Mouse (Mus musculus): Measurements from ENCODE around the gene Drd4. TPM values are rescaled to one million over a fixed set of nuclear protein-coding genes. Genes with fewer than 3 reads are reported as not detected.

Gene Drd4
- total and polyA plus RNA-seq, 3 experiments: 0.38 TPM; not detected in 2

DNA sequence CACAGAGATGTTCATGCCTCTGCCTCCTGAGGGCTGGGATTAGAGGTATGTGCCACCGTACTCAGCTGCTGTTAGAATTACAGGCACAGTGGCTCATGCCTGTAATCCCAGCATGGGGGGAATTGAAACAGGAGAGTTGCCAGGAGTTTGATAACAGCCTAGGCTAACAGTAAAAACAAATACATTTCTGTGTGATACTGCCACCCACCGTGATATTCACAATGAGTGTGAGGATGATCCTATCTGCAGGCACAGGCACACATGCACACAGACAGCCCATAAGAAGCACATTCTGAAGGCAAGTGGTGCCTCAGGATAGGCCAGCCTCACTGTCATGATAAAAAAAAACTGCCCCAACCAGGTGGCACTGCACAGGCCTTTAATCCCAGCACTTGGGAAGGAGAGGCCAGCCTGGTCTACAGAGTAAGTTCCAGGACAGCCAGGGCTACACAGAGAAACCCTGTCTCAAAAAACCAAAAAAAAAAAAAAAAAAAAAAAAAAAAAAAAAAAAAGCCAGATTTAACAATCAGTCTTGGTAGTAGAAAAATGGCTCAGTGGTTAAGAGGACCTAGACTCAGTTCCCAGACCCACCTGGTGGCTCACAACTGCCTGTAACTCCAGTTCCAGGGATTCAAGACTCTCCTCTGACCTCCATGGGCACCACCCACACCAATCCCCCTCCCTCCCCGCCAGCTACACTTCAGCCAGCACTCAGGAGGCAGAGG lies 6.3 kb downstream of the Drd4 start:
- Histone ChIP-seq H3K9me3 (replicated peaks) (no peaks in the 10 kb centered on the region), H3K4me3 (ENCODE audit: low read depth, low read length) (no peak overlapping the region), H3K36me3 (replicated peaks) (peaks cover 63% of the 10 kb centered on the region), H3K27me3 (ENCODE audit: insufficient read depth, low read length) (peaks cover 12% of the 10 kb centered on the region), H3K4me1 (ENCODE audit: insufficient read depth, low read depth, low read length) (0 out of 2 replicates have a peak, but pooled peaks cover 3% of the 10 kb centered on the region)
- no peak for ATAC-seq (ENCODE audit: extremely low read depth, insufficient number of reproducible peaks, low FRiP score, poor library complexity, severe bottlenecking)
- DNase-seq (ENCODE audit: low spot score): no peak
- TF ChIP-seq GATA1 (IDR thresholded peaks at IDR 0.05; ENCODE audit: borderline replicate concordance, low read length) (no peak), TAL1 (conservative IDR thresholded peaks at IDR 0.05; ENCODE audit: low read depth, low read length) (no peak), GATA2 (IDR thresholded peaks at IDR 0.05; ENCODE audit: borderline replicate concordance, low read depth, low read length) (no peak), POLR2AphosphoS5 (IDR thresholded peaks at IDR 0.05; ENCODE audit: insufficient replicate concordance, low read depth, low read length) (no peak), CTCF (IDR thresholded peaks at IDR 0.05; ENCODE audit: low read depth, low read length) (no peak)

GRCm38 (mm10) chr7:141299175-141299574 lies 7.4 kb downstream of the Drd4 start:
- DNase-seq (ENCODE audit: low spot score) (no peak), ATAC-seq (ENCODE audit: extremely low read depth, insufficient number of reproducible peaks, low FRiP score, poor library complexity, severe bottlenecking) (no peak)
- Histone ChIP-seq H3K4me1 (ENCODE audit: insufficient read depth, low read depth, low read length) (no peaks in the 10 kb centered on the region), H3K9me3 (replicated peaks) (no peaks in the 10 kb centered on the region), H3K27me3 (ENCODE audit: insufficient read depth, low read length) (peaks cover 4% of the 10 kb centered on the region; the same call in 1 of the 2 replicates), H3K4me3 (ENCODE audit: low read depth, low read length) (no peak overlapping the region), H3K36me3 (replicated peaks) (peaks cover 74% of the 10 kb centered on the region)
- TF ChIP-seq GATA2 (IDR thresholded peaks at IDR 0.05; ENCODE audit: borderline replicate concordance, low read depth, low read length) (no peak), POLR2AphosphoS5 (IDR thresholded peaks at IDR 0.05; ENCODE audit: insufficient replicate concordance, low read depth, low read length) (no peak), CTCF (IDR thresholded peaks at IDR 0.05; ENCODE audit: low read depth, low read length) (no peak), TAL1 (conservative IDR thresholded peaks at IDR 0.05; ENCODE audit: low read depth, low read length) (no peak), GATA1 (IDR thresholded peaks at IDR 0.05; ENCODE audit: borderline replicate concordance, low read length) (no peak)

GRCm38 (mm10) chr7:141301386-141301785 lies 9.6 kb downstream of the Drd4 start:
- Histone ChIP-seq H3K4me1 (ENCODE audit: insufficient read depth, low read depth, low read length) (no peaks in the 10 kb centered on the region), H3K4me3 (ENCODE audit: low read depth, low read length) (no peak overlapping the region), H3K36me3 (replicated peaks) (peaks cover 96% of the 10 kb centered on the region), H3K9me3 (replicated peaks) (no peaks in the 10 kb centered on the region), H3K27me3 (ENCODE audit: insufficient read depth, low read length) (no peaks in the 10 kb centered on the region)
- ATAC-seq (ENCODE audit: extremely low read depth, insufficient number of reproducible peaks, low FRiP score, poor library complexity, severe bottlenecking) (no peak), DNase-seq (ENCODE audit: low spot score) (no peak)
- no peak for TF ChIP-seq CTCF (IDR thresholded peaks at IDR 0.05; ENCODE audit: low read depth, low read length)
- no peak for TF ChIP-seq POLR2AphosphoS5 (IDR thresholded peaks at IDR 0.05; ENCODE audit: insufficient replicate concordance, low read depth, low read length)
- TF ChIP-seq TAL1 (conservative IDR thresholded peaks at IDR 0.05; ENCODE audit: low read depth, low read length): no peak
- no peak for TF ChIP-seq GATA1 (IDR thresholded peaks at IDR 0.05; ENCODE audit: borderline replicate concordance, low read length)
- TF ChIP-seq GATA2 (IDR thresholded peaks at IDR 0.05; ENCODE audit: borderline replicate concordance, low read depth, low read length): no peak

DNA sequence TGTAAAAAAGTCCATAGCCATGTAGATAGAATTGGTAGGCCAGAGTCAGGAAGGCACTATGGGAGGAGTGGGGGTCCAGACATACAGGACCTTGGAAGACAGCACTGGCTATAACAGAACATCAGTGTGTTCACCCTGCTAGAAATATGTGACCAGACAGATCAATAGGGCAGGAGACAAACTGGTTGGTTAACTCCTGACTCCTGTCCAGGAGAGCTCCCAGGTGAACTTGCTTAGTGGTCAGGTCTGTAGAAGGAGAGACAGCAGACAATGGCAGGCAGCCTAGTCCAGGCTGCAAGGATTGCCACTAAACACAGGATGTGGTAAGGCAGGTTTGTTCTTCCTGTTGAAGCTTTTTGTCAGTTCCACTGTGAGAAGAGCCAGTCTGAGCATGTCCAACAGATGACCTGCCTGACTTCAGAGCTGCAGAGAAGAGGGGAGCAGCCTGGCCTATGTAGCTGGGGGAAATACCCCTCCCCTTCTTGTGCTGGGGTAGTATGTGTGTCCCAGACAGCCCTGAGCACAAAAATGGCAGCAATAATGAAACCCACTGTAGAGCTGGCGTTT lies 11.0 kb downstream of the Drd4 start:
- peaks cover 95% of the 10 kb centered on the region for H3K36me3 ChIP-seq (replicated peaks)
- no peak overlapping the region for H3K4me3 ChIP-seq (ENCODE audit: low read depth, low read length)
- ATAC-seq (ENCODE audit: extremely low read depth, insufficient number of reproducible peaks, low FRiP score, poor library complexity, severe bottlenecking) (no peak), DNase-seq (ENCODE audit: low spot score) (no peak)
- no peaks in the 10 kb centered on the region for H3K4me1 ChIP-seq (ENCODE audit: insufficient read depth, low read depth, low read length)
- H3K9me3 ChIP-seq (replicated peaks): no peaks in the 10 kb centered on the region
- no peak for TF ChIP-seq POLR2AphosphoS5 (IDR thresholded peaks at IDR 0.05; ENCODE audit: insufficient replicate concordance, low read depth, low read length)
- no peak for TF ChIP-seq CTCF (IDR thresholded peaks at IDR 0.05; ENCODE audit: low read depth, low read length)
- TF ChIP-seq GATA1 (IDR thresholded peaks at IDR 0.05; ENCODE audit: borderline replicate concordance, low read length): no peak
- no peak for TF ChIP-seq TAL1 (conservative IDR thresholded peaks at IDR 0.05; ENCODE audit: low read depth, low read length)
- TF ChIP-seq GATA2 (IDR thresholded peaks at IDR 0.05; ENCODE audit: borderline replicate concordance, low read depth, low read length): no peak
- H3K27me3 ChIP-seq (ENCODE audit: insufficient read depth, low read length): no peaks in the 10 kb centered on the region

GRCm38 (mm10) chr7:141304537-141304936 lies 12.7 kb downstream of the Drd4 start:
- DNase-seq (ENCODE audit: low spot score) (no peak), ATAC-seq (ENCODE audit: extremely low read depth, insufficient number of reproducible peaks, low FRiP score, poor library complexity, severe bottlenecking) (no peak)
- TF ChIP-seq GATA1 (IDR thresholded peaks at IDR 0.05; ENCODE audit: borderline replicate concordance, low read length): no peak
- no peak for TF ChIP-seq GATA2 (IDR thresholded peaks at IDR 0.05; ENCODE audit: borderline replicate concordance, low read depth, low read length)
- no peak for TF ChIP-seq CTCF (IDR thresholded peaks at IDR 0.05; ENCODE audit: low read depth, low read length)
- TF ChIP-seq POLR2AphosphoS5 (IDR thresholded peaks at IDR 0.05; ENCODE audit: insufficient replicate concordance, low read depth, low read length): no peak
- TF ChIP-seq TAL1 (conservative IDR thresholded peaks at IDR 0.05; ENCODE audit: low read depth, low read length): no peak
- Histone ChIP-seq H3K9me3 (replicated peaks) (no peaks in the 10 kb centered on the region), H3K4me3 (ENCODE audit: low read depth, low read length) (no peak overlapping the region), H3K36me3 (replicated peaks) (peaks cover 97% of the 10 kb centered on the region), H3K27me3 (ENCODE audit: insufficient read depth, low read length) (no peaks in the 10 kb centered on the region), H3K4me1 (ENCODE audit: insufficient read depth, low read depth, low read length) (no peaks in the 10 kb centered on the region)

DNA sequence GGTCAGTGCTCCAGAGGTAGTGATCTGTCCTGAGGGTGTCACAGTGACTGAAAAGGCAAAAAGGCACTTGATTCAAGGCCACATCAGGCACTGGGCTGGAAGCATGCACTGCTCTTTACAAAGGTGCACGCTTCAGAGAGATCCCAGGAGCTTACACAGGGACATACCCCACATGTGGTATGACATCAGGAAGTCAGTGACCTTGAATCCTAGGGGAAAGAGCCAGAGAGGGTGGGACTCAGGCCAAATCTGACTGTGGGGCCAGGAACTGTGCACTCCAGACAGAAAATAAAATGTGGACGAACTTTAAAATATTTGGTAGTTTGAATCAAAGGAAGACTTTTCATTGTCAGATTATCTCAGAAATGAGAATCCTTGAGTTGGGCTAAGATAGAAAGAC lies 22.6 kb downstream of the Drd4 start:
- DNase-seq (ENCODE audit: low spot score) (no peak), ATAC-seq (ENCODE audit: extremely low read depth, insufficient number of reproducible peaks, low FRiP score, poor library complexity, severe bottlenecking) (no peak)
- TF ChIP-seq TAL1 (conservative IDR thresholded peaks at IDR 0.05; ENCODE audit: low read depth, low read length) (no peak), GATA1 (IDR thresholded peaks at IDR 0.05; ENCODE audit: borderline replicate concordance, low read length) (no peak), POLR2AphosphoS5 (IDR thresholded peaks at IDR 0.05; ENCODE audit: insufficient replicate concordance, low read depth, low read length) (no peak), CTCF (IDR thresholded peaks at IDR 0.05; ENCODE audit: low read depth, low read length) (no peak), GATA2 (IDR thresholded peaks at IDR 0.05; ENCODE audit: borderline replicate concordance, low read depth, low read length) (no peak)
- no peak overlapping the region for H3K4me3 ChIP-seq (ENCODE audit: low read depth, low read length)
- H3K9me3 ChIP-seq (replicated peaks): no peaks in the 10 kb centered on the region
- H3K4me1 ChIP-seq (ENCODE audit: insufficient read depth, low read depth, low read length): no peaks in the 10 kb centered on the region
- no peaks in the 10 kb centered on the region for H3K27me3 ChIP-seq (ENCODE audit: insufficient read depth, low read length)
- H3K36me3 ChIP-seq (replicated peaks): peaks cover 96% of the 10 kb centered on the region

Measured in G1E (cell line).